Mouse (Mus musculus) B cell, adult 2 months (primary cell): ENCODE results near the gene Pomgnt2.
"Not testable (repeated sequence)": the region's sequence is repeated elsewhere in the genome, so short reads cannot be mapped to it uniquely, and the experiment has no call there.

ENCODE experiments used
- DNase-seq, 2 experiments: peaks; one replicate each; pipeline ENCODE4 v3.0.0; 2022

The Pomgnt2 gene

GRCm38 (mm10) chr9:121997010-121997409 is at the start of gene Pomgnt2:
Gene Pomgnt2 (minus strand): TSS chr9:121997110.
- DNase-seq: no peak

GRCm38 (mm10) chr9:122039848-122040247 is 42.9 kb upstream of the Pomgnt2 start:
- no peak for DNase-seq

GRCm38 (mm10) chr9:122038631-122039030 is 41.7 kb upstream of the Pomgnt2 start:
- no peak for DNase-seq

GRCm38 (mm10) chr9:122036496-122037054 is 39.7 kb upstream of the Pomgnt2 start:
- no peak for DNase-seq

- DNase-seq: no peak
Observed at GRCm38 (mm10) chr9:122035807-122036206, 38.9 kb upstream of the Pomgnt2 start.

GRCm38 (mm10) chr9:122034949-122035348 is 38.0 kb upstream of the Pomgnt2 start:
- DNase-seq: no peak

- DNase-seq: no peak
Observed at GRCm38 (mm10) chr9:122032071-122032470, 35.2 kb upstream of the Pomgnt2 start.

- DNase-seq: no peak
Observed at GRCm38 (mm10) chr9:122030706-122031105, 33.8 kb upstream of the Pomgnt2 start.

GRCm38 (mm10) chr9:122029765-122030164 is 32.9 kb upstream of the Pomgnt2 start:
- DNase-seq: no peak

GRCm38 (mm10) chr9:122027914-122028745 is 31.2 kb upstream of the Pomgnt2 start:
- DNase-seq: no peak

GRCm38 (mm10) chr9:122027081-122027913 is 30.4 kb upstream of the Pomgnt2 start:
- DNase-seq: no peak

- no peak for DNase-seq
Observed at GRCm38 (mm10) chr9:122025855-122026590, 29.1 kb upstream of the Pomgnt2 start.

- DNase-seq: no peak
Observed at GRCm38 (mm10) chr9:122024419-122024818, 27.5 kb upstream of the Pomgnt2 start.

- no peak for DNase-seq
Observed at GRCm38 (mm10) chr9:122023873-122024272, 27.0 kb upstream of the Pomgnt2 start.

- no peak for DNase-seq
Observed at GRCm38 (mm10) chr9:122022776-122023175, 25.9 kb upstream of the Pomgnt2 start.

- no peak for DNase-seq
Observed at GRCm38 (mm10) chr9:122021581-122021980, 24.7 kb upstream of the Pomgnt2 start.

GRCm38 (mm10) chr9:122021171-122021570 is 24.3 kb upstream of the Pomgnt2 start:
- DNase-seq: not testable (repeated sequence)

- DNase-seq: no peak
Observed at GRCm38 (mm10) chr9:122020321-122020720, 23.4 kb upstream of the Pomgnt2 start.

- peak; percentile 24 to 27 for DNase-seq
Observed at GRCm38 (mm10) chr9:122018782-122019395, 22.0 kb upstream of the Pomgnt2 start.

GRCm38 (mm10) chr9:122018079-122018478 is 21.2 kb upstream of the Pomgnt2 start:
- no peak for DNase-seq

GRCm38 (mm10) chr9:122014241-122014667 is 17.3 kb upstream of the Pomgnt2 start:
- peak; percentile 81 for DNase-seq

- peak; percentile 19 to 30 for DNase-seq
Observed at GRCm38 (mm10) chr9:122013629-122014028, 16.7 kb upstream of the Pomgnt2 start.
